Mouse (Mus musculus): ENCODE data around the gene Cip2a. TPM values are rescaled to one million over a fixed set of nuclear protein-coding genes. Genes with fewer than 3 reads are reported as not detected.

Cip2a gene
- polyA plus RNA-seq, 1 experiment from 2014 or later = 53.9 TPM

DNA sequence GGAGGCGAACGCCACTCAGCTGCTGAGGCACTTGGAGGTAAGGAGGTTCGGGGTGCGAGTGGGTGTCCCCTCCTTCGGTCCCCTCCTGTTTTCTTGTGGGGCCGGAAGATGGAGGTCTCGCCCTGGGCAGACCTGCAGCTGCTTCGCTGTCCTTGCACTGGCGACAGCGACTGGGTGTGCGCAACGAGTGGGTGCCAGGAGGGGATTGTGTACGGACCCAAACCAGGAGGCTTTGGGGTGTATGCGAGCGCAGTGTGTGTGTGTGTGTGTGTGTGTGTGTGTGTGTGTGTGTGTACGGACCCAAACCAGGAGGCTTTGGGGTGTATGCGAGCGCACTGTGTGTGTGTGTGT is 333 bp downstream of the Cip2a start:
- peak; percentile 71 for ATAC-seq (ENCODE audit: insufficient number of reproducible peaks, low FRiP score, low TSS enrichment, low read depth)
- H3K27ac ChIP-seq (replicated peaks; ENCODE audit: low read depth, low read length) = 0 out of 2 replicates have a peak overlapping the region, but pooled peaks have one; percentile 14

DNA sequence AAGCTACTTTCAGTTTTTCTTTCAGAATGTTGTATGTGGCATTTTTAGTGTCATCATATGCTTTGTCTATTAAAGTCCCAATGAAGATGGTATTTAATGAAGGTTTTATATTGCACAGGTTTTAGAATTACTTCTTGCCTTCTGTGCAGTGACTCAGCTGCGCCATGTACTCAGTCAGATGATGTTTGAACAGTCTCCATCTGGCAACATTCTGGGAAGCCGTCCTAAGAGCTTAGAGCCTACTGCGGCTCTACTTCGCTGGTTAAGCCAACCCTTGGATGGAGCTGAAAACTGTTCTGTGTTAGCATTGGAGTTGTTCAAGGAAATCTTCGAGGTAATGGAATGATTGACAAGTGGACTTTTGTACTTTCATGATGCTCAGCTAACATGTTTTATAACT is 10.2 kb downstream of the Cip2a start:
- ATAC-seq (ENCODE audit: insufficient number of reproducible peaks, low FRiP score, low TSS enrichment, low read depth) = no peak
- WGBS = 92% methylated on average over 5 of the region's 5 CpGs
- Histone ChIP-seq H3K4me1 (ENCODE audit: control insufficient read depth, insufficient read depth, low read length) (no peaks in the 10 kb centered on the region), H3K9ac (ENCODE audit: low read length) (no peak overlapping the region), H3K27ac (replicated peaks; ENCODE audit: low read depth, low read length) (no peak overlapping the region), H3K4me2 (ENCODE audit: low read depth, severe bottlenecking) (no peak overlapping the region), H3K27me3 (ENCODE audit: control insufficient read depth, insufficient read depth, low read length) (no peaks in the 10 kb centered on the region), H3K36me3 (ENCODE audit: control insufficient read depth, insufficient read depth, low read length) (peaks cover 8% of the 10 kb centered on the region; the same call in 1 of the 2 replicates), H3K4me3 (ENCODE audit: low read depth, low read length) (no peak overlapping the region), H3K9me3 (ENCODE audit: control insufficient read depth, low read length) (no peaks in the 10 kb centered on the region)
- DNase-seq (ENCODE audit: low spot score) = no peak

More for the DNA sequence above, 333 bp downstream of the Cip2a start:
- Histone ChIP-seq H3K36me3 (ENCODE audit: control insufficient read depth, insufficient read depth, low read length) (no peaks in the 10 kb centered on the region), H3K27me3 (ENCODE audit: control insufficient read depth, insufficient read depth, low read length) (no peaks in the 10 kb centered on the region), H3K9ac (ENCODE audit: low read length) (peak overlapping the region; percentile 73), H3K9me3 (ENCODE audit: control insufficient read depth, low read length) (no peaks in the 10 kb centered on the region), H3K4me1 (ENCODE audit: control insufficient read depth, insufficient read depth, low read length) (peaks cover 4% of the 10 kb centered on the region; the same call in 1 of the 2 replicates), H3K4me3 (ENCODE audit: low read depth, low read length) (peak overlapping the region; percentile 83), H3K4me2 (ENCODE audit: low read depth, severe bottlenecking) (peak overlapping the region; percentile 62)
- WGBS = 0% methylated on average over 18 of the region's 18 CpGs
- no peak for DNase-seq (ENCODE audit: low spot score)

DNA sequence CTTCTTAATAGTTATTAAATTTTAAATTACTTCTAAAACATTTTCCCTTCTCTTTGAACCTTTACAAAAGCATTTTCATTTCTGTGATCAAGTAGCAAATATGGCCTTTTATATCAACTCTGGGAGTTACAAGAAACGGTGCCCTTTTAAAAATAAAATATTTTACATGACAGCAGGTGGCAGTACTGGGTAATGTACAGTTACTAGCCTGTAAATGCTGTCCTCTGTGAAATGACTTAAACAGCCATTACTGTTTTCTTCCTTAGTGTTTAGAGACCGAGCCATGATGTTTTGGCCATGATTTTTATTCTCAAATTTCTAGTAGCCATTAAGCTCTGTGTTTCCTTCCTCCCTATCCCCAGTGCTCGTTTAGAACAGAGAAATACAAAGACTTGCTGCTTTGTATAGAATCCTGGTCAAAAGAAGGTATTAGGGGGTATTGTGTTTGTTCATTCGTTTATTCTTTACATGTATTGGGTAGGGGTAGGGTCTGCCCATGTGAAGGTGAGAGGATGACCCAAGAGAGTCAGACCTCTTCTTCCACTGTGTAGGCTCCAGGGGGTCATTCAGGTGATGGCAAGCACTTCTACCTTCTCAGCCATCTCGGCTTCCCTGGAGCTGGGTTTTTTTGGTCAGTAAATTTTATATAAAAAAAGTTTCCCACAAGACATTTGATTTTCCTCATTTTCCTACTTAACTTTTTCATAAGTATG is 22.8 kb downstream of the Cip2a start:
- Histone ChIP-seq H3K27ac (replicated peaks; ENCODE audit: low read depth, low read length) (no peak overlapping the region), H3K9me3 (ENCODE audit: control insufficient read depth, low read length) (no peaks in the 10 kb centered on the region), H3K27me3 (ENCODE audit: control insufficient read depth, insufficient read depth, low read length) (no peaks in the 10 kb centered on the region), H3K4me2 (ENCODE audit: low read depth, severe bottlenecking) (no peak overlapping the region), H3K4me3 (ENCODE audit: low read depth, low read length) (no peak overlapping the region), H3K9ac (ENCODE audit: low read length) (no peak overlapping the region), H3K4me1 (ENCODE audit: control insufficient read depth, insufficient read depth, low read length) (no peaks in the 10 kb centered on the region), H3K36me3 (ENCODE audit: control insufficient read depth, insufficient read depth, low read length) (no peaks in the 10 kb centered on the region; the same call in 1 of the 2 replicates)
- WGBS = 88% methylated on average over 5 of the region's 5 CpGs
- no peak for DNase-seq (ENCODE audit: low spot score)
- no peak for ATAC-seq (ENCODE audit: insufficient number of reproducible peaks, low FRiP score, low TSS enrichment, low read depth)

DNA sequence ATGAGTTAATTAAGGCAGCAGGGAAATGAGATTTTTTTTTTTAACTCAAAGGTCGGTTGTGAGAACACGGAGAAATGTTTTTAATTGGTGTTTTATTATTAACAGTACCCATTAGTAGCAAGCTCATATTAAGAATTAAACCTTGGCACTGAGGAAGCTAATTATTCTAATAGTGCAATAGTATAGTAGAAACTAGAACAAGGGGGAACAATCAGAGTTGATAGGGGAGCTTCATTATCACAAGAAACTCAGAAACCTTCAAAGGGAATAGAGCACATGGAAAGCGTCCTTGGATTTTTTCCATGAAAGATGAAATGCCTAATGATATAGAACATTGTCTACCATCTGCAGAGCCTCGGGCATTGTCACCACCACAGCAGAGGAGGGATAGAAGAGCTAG is 41.9 kb downstream of the Cip2a start:
- 72% methylated on average over 4 of the region's 4 CpGs for WGBS
- H3K36me3 ChIP-seq (ENCODE audit: control insufficient read depth, insufficient read depth, low read length) = no peaks in the 10 kb centered on the region
- no peak overlapping the region for H3K4me2 ChIP-seq (ENCODE audit: low read depth, severe bottlenecking)
- DNase-seq (ENCODE audit: low spot score) = no peak
- no peaks in the 10 kb centered on the region for H3K9me3 ChIP-seq (ENCODE audit: control insufficient read depth, low read length)
- H3K4me3 ChIP-seq (ENCODE audit: low read depth, low read length) = no peak overlapping the region
- no peaks in the 10 kb centered on the region for H3K27me3 ChIP-seq (ENCODE audit: control insufficient read depth, insufficient read depth, low read length)
- no peak for ATAC-seq (ENCODE audit: insufficient number of reproducible peaks, low FRiP score, low TSS enrichment, low read depth)
- no peak overlapping the region for H3K9ac ChIP-seq (ENCODE audit: low read length)
- no peaks in the 10 kb centered on the region for H3K4me1 ChIP-seq (ENCODE audit: control insufficient read depth, insufficient read depth, low read length)
- H3K27ac ChIP-seq (replicated peaks; ENCODE audit: low read depth, low read length) = no peak overlapping the region

DNA sequence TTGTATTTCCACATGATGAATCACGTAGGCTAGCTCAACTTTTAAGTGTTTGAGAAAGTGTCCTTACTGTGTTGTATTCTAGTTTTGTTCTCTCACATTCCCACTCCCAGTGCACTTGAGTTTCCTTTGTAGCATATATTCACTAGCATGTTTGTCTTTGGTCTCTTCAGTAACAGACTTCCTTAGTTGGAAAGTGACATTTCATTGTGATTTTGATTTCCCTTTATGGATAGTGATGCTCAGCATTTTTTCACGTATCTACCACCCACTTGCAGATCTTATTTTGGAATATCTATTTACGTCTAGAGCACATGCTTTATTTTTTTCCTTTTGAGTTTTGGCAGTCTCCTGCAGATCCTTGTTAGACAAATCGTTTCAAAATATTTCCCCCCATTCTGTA is 43.8 kb downstream of the Cip2a start:
- Histone ChIP-seq H3K9me3 (ENCODE audit: control insufficient read depth, low read length) (no peaks in the 10 kb centered on the region), H3K4me3 (ENCODE audit: low read depth, low read length) (no peak overlapping the region), H3K9ac (ENCODE audit: low read length) (no peak overlapping the region), H3K27ac (replicated peaks; ENCODE audit: low read depth, low read length) (no peak overlapping the region), H3K4me1 (ENCODE audit: control insufficient read depth, insufficient read depth, low read length) (no peaks in the 10 kb centered on the region), H3K27me3 (ENCODE audit: control insufficient read depth, insufficient read depth, low read length) (no peaks in the 10 kb centered on the region), H3K4me2 (ENCODE audit: low read depth, severe bottlenecking) (no peak overlapping the region), H3K36me3 (ENCODE audit: control insufficient read depth, insufficient read depth, low read length) (no peaks in the 10 kb centered on the region)
- no peak for ATAC-seq (ENCODE audit: insufficient number of reproducible peaks, low FRiP score, low TSS enrichment, low read depth)
- DNase-seq (ENCODE audit: low spot score) = no peak
- WGBS = 84% methylated on average over 4 of the region's 4 CpGs

DNA sequence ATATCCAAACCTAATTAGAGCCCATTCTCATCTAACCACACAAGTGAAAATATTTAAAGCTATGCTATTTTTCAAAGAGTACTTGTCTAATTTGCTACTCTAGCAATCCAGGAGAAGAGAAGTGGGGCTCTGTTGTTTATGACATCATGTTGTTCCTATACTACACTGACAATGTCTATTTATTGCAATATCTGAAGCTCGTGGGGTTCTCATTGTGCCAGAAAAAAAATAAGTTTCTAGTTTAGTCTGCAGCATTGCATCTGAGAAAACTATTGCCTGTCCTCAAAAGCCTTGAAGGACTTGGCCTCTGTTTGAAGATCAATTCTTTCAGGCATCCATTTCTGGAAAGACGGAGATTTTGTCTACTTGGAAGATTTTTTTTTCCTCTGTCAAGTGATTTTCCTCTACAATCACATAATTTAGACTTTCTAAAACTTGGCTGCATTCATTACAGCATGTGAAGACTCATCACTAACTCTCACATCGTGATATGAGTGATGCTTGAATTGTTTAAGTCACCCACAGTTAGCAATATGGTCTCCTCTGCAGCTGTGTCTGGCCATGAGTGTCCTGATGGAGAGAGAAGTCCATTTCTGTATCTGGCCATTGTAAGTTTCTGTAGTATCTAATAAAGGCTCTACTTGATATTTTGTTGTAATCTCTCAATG is 46.7 kb downstream of the Cip2a start:
- 85% methylated on average over 3 of the region's 3 CpGs for WGBS
- ATAC-seq (ENCODE audit: insufficient number of reproducible peaks, low FRiP score, low TSS enrichment, low read depth) (no peak), DNase-seq (ENCODE audit: low spot score) (no peak)

DNA sequence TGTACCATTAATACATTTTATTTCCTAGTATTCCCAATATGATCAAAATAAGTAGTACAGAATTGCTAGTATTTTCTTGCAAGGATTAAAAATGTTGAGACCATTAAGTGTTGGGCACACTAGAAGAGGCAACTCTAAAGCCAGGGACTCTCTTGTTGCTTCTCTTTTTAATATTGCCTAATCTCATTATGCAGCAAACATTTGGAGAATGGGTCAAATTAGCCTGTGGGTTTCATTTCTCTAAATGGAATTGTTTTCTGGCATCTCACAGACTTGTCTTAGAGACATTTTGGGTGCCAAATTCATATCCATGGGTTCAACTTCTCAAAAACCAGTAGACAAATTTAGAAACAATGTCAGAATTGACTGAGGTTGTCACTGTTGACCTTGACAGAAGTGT is 55.2 kb downstream of the Cip2a start:
- no peak for DNase-seq (ENCODE audit: low spot score)

More for the DNA sequence above, 46.7 kb downstream of the Cip2a start:
- Histone ChIP-seq H3K9me3 (ENCODE audit: control insufficient read depth, low read length) (no peaks in the 10 kb centered on the region), H3K4me1 (ENCODE audit: control insufficient read depth, insufficient read depth, low read length) (no peaks in the 10 kb centered on the region), H3K27me3 (ENCODE audit: control insufficient read depth, insufficient read depth, low read length) (no peaks in the 10 kb centered on the region), H3K9ac (ENCODE audit: low read length) (no peak overlapping the region), H3K4me3 (ENCODE audit: low read depth, low read length) (no peak overlapping the region), H3K27ac (replicated peaks; ENCODE audit: low read depth, low read length) (no peak overlapping the region), H3K36me3 (ENCODE audit: control insufficient read depth, insufficient read depth, low read length) (no peaks in the 10 kb centered on the region), H3K4me2 (ENCODE audit: low read depth, severe bottlenecking) (no peak overlapping the region)

DNA sequence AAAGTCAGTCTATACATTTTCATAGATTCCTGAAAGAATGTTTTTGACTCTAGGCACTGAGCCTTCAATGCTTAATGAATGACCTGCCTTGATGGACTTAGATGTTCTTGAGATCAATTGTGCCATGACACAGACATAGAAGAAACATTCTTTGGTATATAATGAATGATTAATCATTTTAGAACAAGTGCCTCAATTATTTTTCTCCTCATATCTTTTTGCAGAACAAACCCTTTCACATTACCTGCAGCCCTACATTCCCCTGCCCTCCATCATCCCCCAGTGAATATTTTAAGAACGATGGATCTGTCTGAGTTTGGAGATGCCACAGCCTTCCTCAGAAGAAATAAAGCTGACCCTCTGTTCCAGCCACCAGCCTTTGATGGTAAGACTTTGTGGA is 63.2 kb downstream of the Cip2a start, which contains the start of gene Myh15:
Gene Myh15 (plus strand): TSS at position 301 of the 400 bp plus-strand sequence.
- DNase-seq (ENCODE audit: low spot score) (no peak), ATAC-seq (ENCODE audit: insufficient number of reproducible peaks, low FRiP score, low TSS enrichment, low read depth) (no peak)
- Histone ChIP-seq H3K4me1 (ENCODE audit: control insufficient read depth, insufficient read depth, low read length) (no peaks in the 10 kb centered on the region), H3K4me2 (ENCODE audit: low read depth, severe bottlenecking) (no peak within 1 kb of the TSS), H3K27ac (replicated peaks; ENCODE audit: low read depth, low read length) (no peak within 1 kb of the TSS), H3K9me3 (ENCODE audit: control insufficient read depth, low read length) (no peaks in the 10 kb centered on the region), H3K9ac (ENCODE audit: low read length) (no peak within 1 kb of the TSS), H3K36me3 (ENCODE audit: control insufficient read depth, insufficient read depth, low read length) (no peaks in the 10 kb centered on the region), H3K4me3 (ENCODE audit: low read depth, low read length) (no peak within 1 kb of the TSS), H3K27me3 (ENCODE audit: control insufficient read depth, insufficient read depth, low read length) (no peaks in the 10 kb centered on the region)
- WGBS = 80% methylated on average over 1 of the region's 1 CpGs

More for the DNA sequence above, 55.2 kb downstream of the Cip2a start:
- no peak overlapping the region for H3K4me3 ChIP-seq (ENCODE audit: low read depth, low read length)
- no peak for ATAC-seq (ENCODE audit: insufficient number of reproducible peaks, low FRiP score, low TSS enrichment, low read depth)
- H3K4me1 ChIP-seq (ENCODE audit: control insufficient read depth, insufficient read depth, low read length) = no peaks in the 10 kb centered on the region
- H3K27me3 ChIP-seq (ENCODE audit: control insufficient read depth, insufficient read depth, low read length) = no peaks in the 10 kb centered on the region
- no peak overlapping the region for H3K4me2 ChIP-seq (ENCODE audit: low read depth, severe bottlenecking)
- H3K27ac ChIP-seq (replicated peaks; ENCODE audit: low read depth, low read length) = no peak overlapping the region
- no peaks in the 10 kb centered on the region for H3K9me3 ChIP-seq (ENCODE audit: control insufficient read depth, low read length)
- no peak overlapping the region for H3K9ac ChIP-seq (ENCODE audit: low read length)
- H3K36me3 ChIP-seq (ENCODE audit: control insufficient read depth, insufficient read depth, low read length) = no peaks in the 10 kb centered on the region
